Mouse (Mus musculus): ENCODE data around the gene Braf. TPM values are rescaled to one million over a fixed set of nuclear protein-coding genes. Genes with fewer than 3 reads are reported as not detected.

The Braf gene
- polyA plus RNA-seq, 1 experiment from 2014 or later = 32.8 TPM

GRCm38 (mm10) chr6:39574555-39574869 is 150.8 kb downstream of the Braf start:
- H3K27me3 ChIP-seq (ENCODE audit: control insufficient read depth, insufficient read depth, low read length) = no peaks in the 10 kb centered on the region
- H3K9me3 ChIP-seq (ENCODE audit: control insufficient read depth, low read length) = no peaks in the 10 kb centered on the region
- peaks cover 8% of the 10 kb centered on the region for H3K4me1 ChIP-seq (ENCODE audit: control insufficient read depth, insufficient read depth, low read length)
- H3K27ac ChIP-seq (ENCODE audit: low read depth, low read length) = peak overlapping the region; percentile 96
- WGBS = 23% methylated on average over 10 of the region's 10 CpGs
- H3K9ac ChIP-seq (replicated peaks; ENCODE audit: low read depth, low read length) = peak overlapping the region; percentile 92
- H3K4me2 ChIP-seq (ENCODE audit: low read depth, low read length) = peak overlapping the region; percentile 90
- H3K36me3 ChIP-seq (ENCODE audit: control insufficient read depth, insufficient read depth, low read length) = peaks cover 11% of the 10 kb centered on the region
- ATAC-seq (ENCODE audit: low read depth) = peak; percentile 36; the same call in 1 of the 2 replicates
- H3K4me3 ChIP-seq (ENCODE audit: low read depth, low read length) = peak overlapping the region; percentile 83

GRCm38 (mm10) chr6:39573791-39574554 is 151.3 kb downstream of the Braf start, which contains the start of gene Adck2:
TSS of gene Adck2 (plus strand) at chr6:39573873.
- H3K4me3 ChIP-seq (ENCODE audit: low read depth, low read length) = peak within 1 kb of the TSS; percentile 83
- H3K4me1 ChIP-seq (ENCODE audit: control insufficient read depth, insufficient read depth, low read length) = peaks cover 8% of the 10 kb centered on the region
- peak; percentile 98 for ATAC-seq (ENCODE audit: low read depth)
- H3K4me2 ChIP-seq (ENCODE audit: low read depth, low read length) = peak within 1 kb of the TSS; percentile 90
- H3K27ac ChIP-seq (ENCODE audit: low read depth, low read length) = peak within 1 kb of the TSS; percentile 96
- peaks cover 6% of the 10 kb centered on the region for H3K36me3 ChIP-seq (ENCODE audit: control insufficient read depth, insufficient read depth, low read length)
- peak within 1 kb of the TSS; percentile 92 for H3K9ac ChIP-seq (replicated peaks; ENCODE audit: low read depth, low read length)
- no peaks in the 10 kb centered on the region for H3K9me3 ChIP-seq (ENCODE audit: control insufficient read depth, low read length)
- whole genome bisulfite sequencing = under 1% methylated on average over 44 of the region's 49 CpGs
- H3K27me3 ChIP-seq (ENCODE audit: control insufficient read depth, insufficient read depth, low read length) = no peaks in the 10 kb centered on the region

GRCm38 (mm10) chr6:39570426-39570825 is 154.8 kb downstream of the Braf start:
- Histone ChIP-seq H3K9me3 (ENCODE audit: control insufficient read depth, low read length) (no peaks in the 10 kb centered on the region), H3K27me3 (ENCODE audit: control insufficient read depth, insufficient read depth, low read length) (no peaks in the 10 kb centered on the region), H3K4me3 (ENCODE audit: low read depth, low read length) (no peak overlapping the region), H3K9ac (replicated peaks; ENCODE audit: low read depth, low read length) (no peak overlapping the region), H3K27ac (ENCODE audit: low read depth, low read length) (no peak overlapping the region), H3K4me1 (ENCODE audit: control insufficient read depth, insufficient read depth, low read length) (peaks cover 8% of the 10 kb centered on the region), H3K36me3 (ENCODE audit: control insufficient read depth, insufficient read depth, low read length) (no peaks in the 10 kb centered on the region), H3K4me2 (ENCODE audit: low read depth, low read length) (no peak overlapping the region)
- WGBS = 82% methylated on average over 3 of the region's 3 CpGs
- ATAC-seq (ENCODE audit: low read depth) = no peak

GRCm38 (mm10) chr6:39567528-39567927 is 157.7 kb downstream of the Braf start:
- no peak for ATAC-seq (ENCODE audit: low read depth)
- WGBS = 20% methylated on average over 5 of the region's 5 CpGs
- Histone ChIP-seq H3K9ac (replicated peaks; ENCODE audit: low read depth, low read length) (no peak overlapping the region), H3K4me3 (ENCODE audit: low read depth, low read length) (no peak overlapping the region), H3K27ac (ENCODE audit: low read depth, low read length) (no peak overlapping the region), H3K4me2 (ENCODE audit: low read depth, low read length) (no peak overlapping the region), H3K27me3 (ENCODE audit: control insufficient read depth, insufficient read depth, low read length) (no peaks in the 10 kb centered on the region), H3K4me1 (ENCODE audit: control insufficient read depth, insufficient read depth, low read length) (no peaks in the 10 kb centered on the region), H3K9me3 (ENCODE audit: control insufficient read depth, low read length) (no peaks in the 10 kb centered on the region), H3K36me3 (ENCODE audit: control insufficient read depth, insufficient read depth, low read length) (no peaks in the 10 kb centered on the region)

DNA sequence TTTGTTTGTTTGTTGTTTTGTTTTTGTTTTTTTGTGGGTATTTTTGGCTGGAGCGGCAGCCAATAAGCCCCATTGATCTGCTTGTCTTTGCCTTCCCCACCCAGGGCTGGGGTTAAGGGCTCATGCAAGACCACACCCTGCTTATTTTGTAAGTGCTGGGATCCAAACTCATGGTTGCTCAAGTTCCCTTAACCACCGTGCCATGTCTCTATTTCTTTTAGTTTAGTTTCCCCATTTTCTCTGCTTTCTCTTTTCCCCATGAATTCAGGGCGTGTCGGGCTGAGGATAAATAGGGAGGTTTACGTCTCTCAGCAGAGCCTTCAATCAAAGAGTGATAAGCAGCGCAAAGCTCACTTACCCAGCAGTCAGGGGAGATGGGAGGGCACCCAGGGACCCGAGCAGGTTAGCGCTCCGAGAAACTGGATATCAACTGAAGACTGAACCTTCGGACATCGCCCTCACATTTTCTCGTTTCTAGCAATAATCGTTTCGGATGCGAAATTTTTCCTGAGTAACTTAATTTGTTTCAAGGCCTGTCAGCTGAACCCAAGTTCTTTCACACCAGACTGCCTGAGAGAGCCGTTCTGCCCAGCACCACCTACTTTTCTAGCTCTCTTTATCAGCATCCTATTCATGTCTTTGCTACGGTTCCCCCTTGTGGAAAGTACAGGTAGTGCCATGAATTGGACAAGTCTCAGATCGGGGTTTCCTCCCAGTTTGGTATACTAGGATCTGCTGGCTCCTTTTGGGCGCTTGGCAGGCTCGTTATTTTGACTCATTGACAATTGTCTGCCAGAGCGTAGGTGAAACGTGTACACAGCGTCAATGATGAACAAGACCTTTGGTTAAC is 162.9 kb downstream of the Braf start:
- no peaks in the 10 kb centered on the region for H3K9me3 ChIP-seq (ENCODE audit: control insufficient read depth, low read length)
- H3K4me2 ChIP-seq (ENCODE audit: low read depth, low read length) = peak overlapping the region; percentile 0; the same call in 1 of the 2 replicates
- no peak overlapping the region for H3K27ac ChIP-seq (ENCODE audit: low read depth, low read length)
- H3K36me3 ChIP-seq (ENCODE audit: control insufficient read depth, insufficient read depth, low read length) = no peaks in the 10 kb centered on the region
- H3K4me3 ChIP-seq (ENCODE audit: low read depth, low read length) = no peak overlapping the region
- H3K9ac ChIP-seq (replicated peaks; ENCODE audit: low read depth, low read length) = no peak overlapping the region
- 0 out of 2 replicates have a peak, but pooled peaks have one; percentile 22 for ATAC-seq (ENCODE audit: low read depth)
- H3K27me3 ChIP-seq (ENCODE audit: control insufficient read depth, insufficient read depth, low read length) = no peaks in the 10 kb centered on the region
- peaks cover 7% of the 10 kb centered on the region for H3K4me1 ChIP-seq (ENCODE audit: control insufficient read depth, insufficient read depth, low read length)
- WGBS = 23% methylated on average over 23 of the region's 23 CpGs

GRCm38 (mm10) chr6:39559276-39559939 is 165.9 kb downstream of the Braf start:
- Histone ChIP-seq H3K9ac (replicated peaks; ENCODE audit: low read depth, low read length) (no peak overlapping the region), H3K4me2 (ENCODE audit: low read depth, low read length) (no peak overlapping the region), H3K27ac (ENCODE audit: low read depth, low read length) (no peak overlapping the region; the same call in 1 of the 2 replicates), H3K4me3 (ENCODE audit: low read depth, low read length) (no peak overlapping the region), H3K27me3 (ENCODE audit: control insufficient read depth, insufficient read depth, low read length) (no peaks in the 10 kb centered on the region), H3K36me3 (ENCODE audit: control insufficient read depth, insufficient read depth, low read length) (no peaks in the 10 kb centered on the region), H3K9me3 (ENCODE audit: control insufficient read depth, low read length) (no peaks in the 10 kb centered on the region), H3K4me1 (ENCODE audit: control insufficient read depth, insufficient read depth, low read length) (peaks cover 22% of the 10 kb centered on the region)
- WGBS = 45% methylated on average over 6 of the region's 6 CpGs
- ATAC-seq (ENCODE audit: low read depth) = no peak

- Histone ChIP-seq H3K4me3 (ENCODE audit: low read depth, low read length) (peak within 1 kb of the TSS; percentile 73), H3K9me3 (ENCODE audit: control insufficient read depth, low read length) (no peaks in the 10 kb centered on the region), H3K9ac (replicated peaks; ENCODE audit: low read depth, low read length) (peak within 1 kb of the TSS; percentile 92), H3K36me3 (ENCODE audit: control insufficient read depth, insufficient read depth, low read length) (no peaks in the 10 kb centered on the region), H3K4me1 (ENCODE audit: control insufficient read depth, insufficient read depth, low read length) (peaks cover 22% of the 10 kb centered on the region), H3K27ac (ENCODE audit: low read depth, low read length) (peak within 1 kb of the TSS; percentile 91), H3K27me3 (ENCODE audit: control insufficient read depth, insufficient read depth, low read length) (no peaks in the 10 kb centered on the region), H3K4me2 (ENCODE audit: low read depth, low read length) (peak within 1 kb of the TSS; percentile 40)
- ATAC-seq (ENCODE audit: low read depth) = peak; percentile 96
- WGBS = under 1% methylated on average over 50 of the region's 50 CpGs
These were observed 167.5 kb downstream of the Braf start, which contains the start of gene Dennd2a for GRCm38 (mm10) chr6:39557723-39558261. TSS of gene Dennd2a (minus strand) at chr6:39557867.

GRCm38 (mm10) chr6:39556900-39557659 is 168.2 kb downstream of the Braf start:
- H3K9me3 ChIP-seq (ENCODE audit: control insufficient read depth, low read length) = no peaks in the 10 kb centered on the region
- peaks cover 25% of the 10 kb centered on the region for H3K4me1 ChIP-seq (ENCODE audit: control insufficient read depth, insufficient read depth, low read length)
- whole genome bisulfite sequencing = under 1% methylated on average over 49 of the region's 54 CpGs
- peak; percentile 73 for ATAC-seq (ENCODE audit: low read depth)
- peak overlapping the region; percentile 40 for H3K4me2 ChIP-seq (ENCODE audit: low read depth, low read length)
- no peaks in the 10 kb centered on the region for H3K36me3 ChIP-seq (ENCODE audit: control insufficient read depth, insufficient read depth, low read length)
- no peaks in the 10 kb centered on the region for H3K27me3 ChIP-seq (ENCODE audit: control insufficient read depth, insufficient read depth, low read length)
- peak overlapping the region; percentile 73 for H3K4me3 ChIP-seq (ENCODE audit: low read depth, low read length)
- H3K9ac ChIP-seq (replicated peaks; ENCODE audit: low read depth, low read length) = peak overlapping the region; percentile 92
- H3K27ac ChIP-seq (ENCODE audit: low read depth, low read length) = peak overlapping the region; percentile 91
